Mouse (Mus musculus) hindbrain, embryonic 12.5 days (tissue): ENCODE data around the gene Dhfr. TPM values are rescaled to one million over a fixed set of nuclear protein-coding genes. Genes with fewer than 3 reads are reported as not detected.

Experiments
- ATAC-seq: fragments of 200-750 bp; cut with Nextera tagmentation; 2 replicates; pipeline ENCODE4 v1.8.0; 2017; ENCODE audit warnings: moderate TSS enrichment; ENCODE audit not compliant: low FRiP score
- H3K27ac ChIP-seq: fragments of 300-500 bp; sonication (generic); 2 replicates; pipeline ENCODE4 v1.5.1; 2016; ENCODE audit warnings: mild to moderate bottlenecking
- H3K27me3 ChIP-seq: fragments of 300-500 bp; sonication (generic); 2 replicates; pipeline ENCODE4 v1.6.1; 2016; ENCODE audit warnings: mild to moderate bottlenecking
- H3K36me3 ChIP-seq: fragments of 300-500 bp; sonication (generic); 2 replicates; pipeline ENCODE4 v1.6.1; 2016; ENCODE audit warnings: mild to moderate bottlenecking
- H3K4me1 ChIP-seq: fragments of 300-500 bp; sonication (generic); 2 replicates; pipeline ENCODE4 v1.6.1; 2016
- H3K4me2 ChIP-seq: fragments of 300-500 bp; sonication (generic); replicated peaks from 2 replicates; pipeline ENCODE4 v1.6.1; 2016; ENCODE audit warnings: mild to moderate bottlenecking
- H3K4me3 ChIP-seq: fragments of 300-500 bp; sonication (generic); 2 replicates; pipeline ENCODE4 v1.5.1; 2016; ENCODE audit warnings: mild to moderate bottlenecking
- H3K9ac ChIP-seq: fragments of 300-500 bp; sonication (generic); 2 replicates; pipeline ENCODE4 v1.6.1; 2016; ENCODE audit warnings: mild to moderate bottlenecking, moderate library complexity
- H3K9me3 ChIP-seq: fragments of 300-500 bp; sonication (generic); replicated peaks from 2 replicates; pipeline ENCODE4 v1.6.1; 2016; ENCODE audit warnings: mild to moderate bottlenecking
- WGBS: fragments of 180-500 bp; shearing (Covaris S2); methylation state at CpG from one replicate; pipeline ENCODE4 v1.1.7; 2016; 5-methylcytosine and 5-hydroxymethylcytosine counted together
- polyA plus RNA-seq: library from polyadenylated mRNA; unstranded; fragments of >200 nt; fragmentation: Nextera tagmentation; extraction: Ambion mirVana; gene quantifications from 2 replicates; pipeline ENCODE4 v1.2.1, GENCODE M21; 2016

Gene Dhfr
- polyA plus RNA-seq, 1 experiment from 2014 or later: 11.4 TPM

DNA sequence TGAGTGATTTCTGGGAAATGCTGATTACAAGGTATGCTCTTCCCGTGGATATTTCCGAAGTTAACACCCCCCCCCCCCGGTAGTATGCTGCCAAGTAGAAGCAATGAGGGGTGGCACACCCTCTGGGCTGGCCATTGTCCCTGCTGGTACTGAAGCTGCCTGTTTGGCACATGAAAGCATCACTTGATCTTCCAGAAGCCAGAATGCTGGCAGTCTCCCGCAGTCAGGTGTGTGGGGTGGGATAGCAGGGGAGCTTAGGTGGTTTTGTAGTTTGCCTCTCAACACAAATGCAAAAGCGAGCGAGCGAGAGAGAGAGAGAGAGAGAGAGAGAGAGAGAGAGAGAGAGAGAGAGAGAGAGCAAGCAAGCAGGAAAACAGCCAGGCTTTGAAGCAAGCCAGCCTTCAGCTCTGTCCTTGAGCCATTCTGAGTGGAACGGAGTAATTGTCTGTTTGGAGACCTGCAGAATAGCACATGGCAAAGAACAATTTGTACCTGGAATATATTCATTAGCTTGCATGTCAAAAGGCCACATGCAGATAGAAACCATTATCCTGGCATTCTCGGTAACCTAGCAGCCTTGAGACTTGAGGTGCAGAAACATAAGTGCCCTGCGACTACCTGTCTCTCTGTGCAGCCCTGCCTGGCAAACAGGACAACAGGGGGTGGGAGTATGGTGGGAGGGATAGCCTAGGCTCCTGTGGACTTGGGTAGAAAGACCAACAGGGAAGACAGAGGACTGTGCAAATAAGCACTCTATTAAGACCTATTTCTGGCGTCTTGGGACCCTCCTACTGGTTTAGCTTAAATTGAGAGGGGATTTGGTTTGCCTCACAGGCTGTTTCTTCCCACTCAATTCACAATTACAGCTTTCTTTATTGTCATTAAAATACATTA, 44.2 kb downstream of the Dhfr start:
- no peak overlapping the region for H3K4me2 ChIP-seq
- no peaks in the 10 kb centered on the region for H3K4me1 ChIP-seq
- no peaks in the 10 kb centered on the region for H3K27me3 ChIP-seq
- no peak for ATAC-seq
- H3K9ac ChIP-seq: no peak overlapping the region
- H3K4me3 ChIP-seq: no peak overlapping the region
- no peaks in the 10 kb centered on the region for H3K36me3 ChIP-seq
- H3K9me3 ChIP-seq: no peaks in the 10 kb centered on the region
- H3K27ac ChIP-seq: no peak overlapping the region
- 67% methylated on average over 11 of the region's 11 CpGs for WGBS

DNA sequence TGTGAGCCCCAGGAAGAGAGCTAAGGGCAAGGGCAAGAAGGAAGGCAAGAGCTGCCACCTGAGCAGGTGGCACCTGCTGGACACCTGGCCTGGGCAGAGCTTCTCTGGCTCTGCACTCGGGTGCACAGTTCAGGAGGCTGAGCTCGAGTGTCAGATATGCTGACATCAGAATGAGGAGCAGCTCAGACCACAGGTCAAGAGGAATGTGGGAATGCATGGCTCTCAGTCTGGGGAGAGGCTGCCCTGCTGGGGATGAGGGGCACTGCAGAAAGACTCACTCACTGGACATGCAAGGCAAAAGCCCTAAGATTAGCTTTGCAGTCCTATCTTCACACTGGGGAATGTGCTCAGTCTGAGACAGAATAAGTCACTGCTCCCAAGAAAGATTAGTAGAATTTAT, 47.5 kb downstream of the Dhfr start:
- no peaks in the 10 kb centered on the region for H3K4me1 ChIP-seq
- H3K36me3 ChIP-seq: no peaks in the 10 kb centered on the region
- H3K9me3 ChIP-seq: 0 out of 2 replicates have a peak, but pooled peaks cover 4% of the 10 kb centered on the region
- H3K27me3 ChIP-seq: no peaks in the 10 kb centered on the region
- no peak for ATAC-seq
- H3K9ac ChIP-seq: no peak overlapping the region
- no peak overlapping the region for H3K4me3 ChIP-seq
- WGBS: 60% methylated on average over 2 of the region's 2 CpGs
- H3K27ac ChIP-seq: no peak overlapping the region
- H3K4me2 ChIP-seq: no peak overlapping the region

DNA sequence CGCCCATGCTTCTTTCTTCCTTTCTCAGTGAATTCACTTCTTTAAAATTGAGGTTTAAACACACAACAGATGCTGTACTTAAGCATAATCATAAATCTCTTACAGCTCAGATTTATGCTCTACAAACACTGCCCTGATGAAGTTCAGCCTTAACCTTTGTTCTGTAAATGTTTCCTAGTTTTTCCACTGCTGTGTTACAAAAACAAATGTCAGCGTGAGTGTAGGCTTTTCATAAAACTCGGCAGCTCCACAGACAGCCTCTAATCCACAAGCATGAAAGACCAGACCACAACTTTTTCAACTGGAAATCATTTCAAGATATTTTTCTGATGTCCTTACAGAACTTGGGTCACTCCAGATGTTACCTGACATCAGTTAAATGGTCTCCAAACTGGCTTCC, 49.0 kb downstream of the Dhfr start:
- H3K9ac ChIP-seq: no peak overlapping the region
- no peaks in the 10 kb centered on the region for H3K36me3 ChIP-seq
- 0 out of 2 replicates have a peak, but pooled peaks cover 4% of the 10 kb centered on the region for H3K9me3 ChIP-seq
- H3K4me3 ChIP-seq: no peak overlapping the region
- WGBS: 84% methylated on average over 3 of the region's 3 CpGs
- H3K4me2 ChIP-seq: no peak overlapping the region
- no peaks in the 10 kb centered on the region for H3K27me3 ChIP-seq
- ATAC-seq: no peak
- no peaks in the 10 kb centered on the region for H3K4me1 ChIP-seq
- H3K27ac ChIP-seq: no peak overlapping the region

DNA sequence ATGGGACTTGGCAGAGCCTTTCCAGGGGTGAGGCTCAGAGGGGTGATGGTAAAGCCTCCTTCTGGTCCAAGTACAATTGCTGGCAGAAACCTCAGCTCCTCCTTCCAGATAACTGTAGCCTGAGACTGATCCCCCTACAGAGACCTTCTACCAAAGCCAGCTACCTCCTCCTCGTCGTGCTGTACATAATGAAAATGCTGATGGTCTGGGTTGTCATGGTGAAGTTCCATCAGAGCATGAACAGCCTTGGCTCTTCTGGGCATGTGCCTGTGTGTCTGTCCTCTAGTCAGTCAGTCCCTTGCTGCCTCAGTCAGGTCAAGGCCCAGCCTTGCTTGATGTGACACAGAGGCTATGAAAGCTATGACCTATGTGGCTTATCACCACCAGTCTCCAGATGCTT, 56.0 kb downstream of the Dhfr start:
- H3K27ac ChIP-seq: no peak overlapping the region
- no peaks in the 10 kb centered on the region for H3K4me1 ChIP-seq
- H3K9me3 ChIP-seq: 0 out of 2 replicates have a peak, but pooled peaks cover 4% of the 10 kb centered on the region
- H3K4me2 ChIP-seq: no peak overlapping the region
- H3K4me3 ChIP-seq: no peak overlapping the region
- H3K9ac ChIP-seq: no peak overlapping the region
- 68% methylated on average over 2 of the region's 2 CpGs for WGBS
- no peaks in the 10 kb centered on the region for H3K36me3 ChIP-seq
- no peak for ATAC-seq
- H3K27me3 ChIP-seq: no peaks in the 10 kb centered on the region

DNA sequence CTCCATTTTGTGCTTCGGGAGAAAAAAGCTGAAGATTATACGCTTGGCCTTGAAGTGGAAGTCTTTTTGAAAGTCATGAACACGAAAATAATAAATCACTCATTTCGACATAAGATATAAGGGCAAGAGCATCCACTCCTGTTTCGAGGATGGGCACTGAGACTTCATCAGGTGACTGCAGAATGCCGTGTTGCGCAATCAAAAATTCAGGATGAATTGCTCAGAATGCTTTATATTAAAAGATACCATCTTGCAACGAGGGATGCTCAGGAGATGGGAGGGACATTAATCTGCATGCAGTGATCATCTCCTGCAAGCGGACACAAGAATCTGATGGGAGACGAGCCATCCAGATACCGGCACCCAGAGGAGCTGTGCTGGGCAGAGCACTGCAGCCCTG, 65.1 kb downstream of the Dhfr start:
- Histone ChIP-seq H3K27ac (no peak overlapping the region), H3K4me2 (no peak overlapping the region), H3K9ac (no peak overlapping the region), H3K36me3 (no peaks in the 10 kb centered on the region), H3K9me3 (no peaks in the 10 kb centered on the region), H3K27me3 (peaks cover 17% of the 10 kb centered on the region), H3K4me1 (no peaks in the 10 kb centered on the region), H3K4me3 (no peak overlapping the region)
- 88% methylated on average over 11 of the region's 11 CpGs for WGBS
- no peak for ATAC-seq

DNA sequence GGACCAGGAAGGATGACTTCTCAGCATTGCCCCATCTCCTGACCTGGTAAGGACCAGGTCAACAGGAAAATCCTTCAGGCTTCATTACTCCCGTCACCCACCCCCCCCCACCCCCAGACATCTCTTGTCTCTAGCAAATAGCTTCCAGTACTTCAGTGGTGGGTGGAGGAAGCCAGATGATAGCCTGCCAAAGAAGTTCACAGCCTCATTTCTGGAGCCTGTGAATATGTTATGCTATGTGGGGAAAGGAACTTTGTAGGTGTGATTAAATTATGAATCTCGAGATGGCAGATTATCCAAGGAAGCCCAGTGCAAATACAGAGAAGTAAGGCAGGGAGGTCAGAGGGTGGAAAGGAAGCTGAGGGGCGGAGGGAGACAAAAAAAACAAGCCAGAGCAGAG, 69.2 kb downstream of the Dhfr start:
- no peaks in the 10 kb centered on the region for H3K36me3 ChIP-seq
- no peak overlapping the region for H3K4me2 ChIP-seq
- H3K9ac ChIP-seq: no peak overlapping the region
- peaks cover 57% of the 10 kb centered on the region for H3K27me3 ChIP-seq
- WGBS: 62% methylated on average over 3 of the region's 3 CpGs
- no peaks in the 10 kb centered on the region for H3K9me3 ChIP-seq
- peaks cover 13% of the 10 kb centered on the region for H3K4me1 ChIP-seq
- ATAC-seq: no peak
- no peak overlapping the region for H3K4me3 ChIP-seq
- no peak overlapping the region for H3K27ac ChIP-seq

DNA sequence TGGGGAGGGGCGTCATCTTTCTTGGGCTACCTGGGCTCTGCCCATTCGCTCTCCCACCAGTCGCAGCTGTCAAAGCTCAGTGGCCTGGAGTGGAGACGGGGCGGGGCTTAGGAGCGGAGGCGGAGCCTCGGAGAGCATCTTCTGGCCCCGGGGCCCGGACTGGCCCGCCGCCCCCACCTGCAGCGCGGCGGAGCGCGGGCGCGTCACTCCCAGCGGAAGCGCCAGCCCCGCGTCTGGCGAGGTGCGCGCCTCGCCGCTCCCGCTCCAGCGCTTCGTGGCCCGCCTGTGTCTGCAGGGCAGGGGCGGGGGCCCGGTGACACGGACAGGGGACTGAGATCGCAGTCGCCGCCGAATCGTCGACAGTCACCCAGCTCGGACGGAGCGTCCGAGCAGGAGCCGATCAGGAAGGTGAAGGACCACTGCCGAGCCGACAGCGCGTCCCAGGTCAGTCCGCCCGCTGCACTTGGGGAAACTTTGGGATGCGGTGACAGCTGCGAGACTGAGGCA, 71.3 kb downstream of the Dhfr start, which contains the start of gene Ankrd34b:
Ankrd34b (plus strand) TSS at position 139 of the 507 bp plus-strand sequence.
- Histone ChIP-seq H3K27me3 (peaks cover 64% of the 10 kb centered on the region), H3K4me1 (peaks cover 13% of the 10 kb centered on the region), H3K4me3 (peak within 1 kb of the TSS; percentile 69), H3K27ac (no peak within 1 kb of the TSS), H3K4me2 (peak within 1 kb of the TSS; percentile 92), H3K9me3 (no peaks in the 10 kb centered on the region), H3K36me3 (no peaks in the 10 kb centered on the region), H3K9ac (peak within 1 kb of the TSS; percentile 64)
- WGBS: under 1% methylated on average over 50 of the region's 54 CpGs
- ATAC-seq: peak; percentile 91

DNA sequence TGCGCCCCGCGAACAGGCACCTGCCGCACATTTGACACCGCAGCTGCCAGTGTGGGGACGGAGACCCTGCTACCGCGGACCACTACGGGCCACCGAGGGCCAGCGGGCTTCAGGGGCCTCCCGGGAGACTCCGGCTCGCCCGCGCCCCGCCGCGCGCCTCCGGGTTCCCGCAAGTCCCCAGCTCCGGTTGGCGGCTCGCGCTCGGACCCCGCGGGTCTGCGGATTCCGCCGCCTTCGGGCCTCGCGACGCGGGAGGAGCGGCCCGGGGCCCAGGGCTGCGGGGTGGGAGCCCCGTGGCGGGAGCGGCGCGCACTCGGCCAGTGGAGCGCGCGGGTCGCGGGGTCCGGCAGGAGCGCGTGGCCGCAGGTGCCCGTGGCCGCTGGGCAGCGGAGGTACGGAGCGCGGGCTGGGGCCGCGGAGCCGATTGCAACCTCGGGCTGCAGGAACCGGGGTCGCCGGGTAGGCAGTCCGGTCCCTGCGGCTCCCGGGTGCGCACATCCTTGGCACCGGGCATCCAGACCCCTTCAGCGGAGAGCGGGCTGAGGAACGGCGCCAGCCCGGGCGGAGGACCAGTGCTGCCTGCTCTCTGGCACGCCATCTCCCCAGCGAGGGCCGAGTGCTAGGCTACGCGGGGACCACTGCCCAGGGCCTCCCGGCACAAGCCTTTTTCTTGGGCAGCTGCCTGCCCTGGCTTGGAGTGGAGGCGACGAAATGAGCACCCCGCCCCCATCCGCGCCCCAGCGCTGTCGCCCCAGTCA, 71.9 kb downstream of the Dhfr start:
- Histone ChIP-seq H3K4me3 (peak overlapping the region; percentile 69), H3K36me3 (no peaks in the 10 kb centered on the region), H3K9me3 (no peaks in the 10 kb centered on the region), H3K4me1 (peaks cover 13% of the 10 kb centered on the region), H3K9ac (peak overlapping the region; percentile 64), H3K27ac (no peak overlapping the region), H3K27me3 (peaks cover 64% of the 10 kb centered on the region), H3K4me2 (peak overlapping the region; percentile 92)
- peak; percentile 61 for ATAC-seq
- WGBS: under 1% methylated on average over 65 of the region's 92 CpGs

DNA sequence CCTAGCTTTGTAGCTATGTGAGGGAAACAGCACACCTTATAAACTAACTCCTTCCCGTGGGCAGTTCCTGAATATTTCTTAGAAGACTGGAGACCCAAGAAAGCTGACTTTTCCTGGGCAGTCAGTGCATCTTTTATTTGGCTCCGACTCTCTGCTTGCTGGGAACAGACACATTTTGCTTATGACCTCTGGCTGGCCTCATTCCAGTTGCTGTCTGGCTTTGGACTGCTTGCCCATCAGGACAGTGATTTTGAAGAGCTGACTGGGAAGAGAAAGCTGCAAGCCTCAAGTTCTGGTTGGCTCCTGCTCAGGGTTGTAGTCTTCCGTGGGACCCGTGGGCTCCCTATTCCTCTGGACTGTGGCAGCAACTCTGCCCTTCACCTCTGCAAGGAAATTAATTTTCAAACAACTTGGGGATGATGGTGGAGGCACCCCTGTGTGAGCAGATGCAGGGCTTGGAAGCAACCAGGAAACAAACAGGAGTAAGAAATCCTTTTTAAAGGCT, 72.9 kb downstream of the Dhfr start:
- Histone ChIP-seq H3K9ac (no peak overlapping the region), H3K4me3 (peak overlapping the region; percentile 69; the same call in 1 of the 2 replicates), H3K36me3 (no peaks in the 10 kb centered on the region), H3K4me2 (peak overlapping the region; percentile 92; the same call in 1 of the 2 replicates), H3K27ac (no peak overlapping the region), H3K4me1 (peaks cover 13% of the 10 kb centered on the region), H3K9me3 (no peaks in the 10 kb centered on the region), H3K27me3 (peaks cover 64% of the 10 kb centered on the region)
- WGBS: 45% methylated on average over 4 of the region's 4 CpGs
- no peak for ATAC-seq

Other genes starting within 250 kb of the Dhfr start
- gene Rasgrf2, start 223.1 kb upstream of the Dhfr start, polyA plus RNA-seq: 0.64 and 0.88 TPM in 2 replicates
- gene Gm20379, start 48.7 kb upstream of the Dhfr start, polyA plus RNA-seq: 1.1 and 1.2 TPM in 2 replicates
- gene Msh3, start 277 bp downstream of the Dhfr start, polyA plus RNA-seq: 31.9 and 32.7 TPM in 2 replicates
- gene Ankrd34b, start 71.2 kb downstream of the Dhfr start, polyA plus RNA-seq: 0.28 and 0.51 TPM in 2 replicates
- gene Fam151b, start 129.3 kb downstream of the Dhfr start, polyA plus RNA-seq: 0.18 TPM in 1 of 2 replicates, not detected in the other
- 13.0 and 14.0 TPM in 2 replicates for gene Zfyve16, start 176.1 kb downstream of the Dhfr start, polyA plus RNA-seq
- gene Spz1, start 221.4 kb downstream of the Dhfr start, polyA plus RNA-seq: not detected in 2 replicates